Mouse (Mus musculus): ENCODE measurements around the gene Mars2. TPM values are rescaled to one million over a fixed set of nuclear protein-coding genes. Genes with fewer than 3 reads are reported as not detected.
A peak's percentile ranks its signal among the peaks of the same experiment; 100 is the strongest.

Gene Mars2
- polyA plus RNA-seq, 1 experiment from 2014 or later = 5.3 TPM

DNA sequence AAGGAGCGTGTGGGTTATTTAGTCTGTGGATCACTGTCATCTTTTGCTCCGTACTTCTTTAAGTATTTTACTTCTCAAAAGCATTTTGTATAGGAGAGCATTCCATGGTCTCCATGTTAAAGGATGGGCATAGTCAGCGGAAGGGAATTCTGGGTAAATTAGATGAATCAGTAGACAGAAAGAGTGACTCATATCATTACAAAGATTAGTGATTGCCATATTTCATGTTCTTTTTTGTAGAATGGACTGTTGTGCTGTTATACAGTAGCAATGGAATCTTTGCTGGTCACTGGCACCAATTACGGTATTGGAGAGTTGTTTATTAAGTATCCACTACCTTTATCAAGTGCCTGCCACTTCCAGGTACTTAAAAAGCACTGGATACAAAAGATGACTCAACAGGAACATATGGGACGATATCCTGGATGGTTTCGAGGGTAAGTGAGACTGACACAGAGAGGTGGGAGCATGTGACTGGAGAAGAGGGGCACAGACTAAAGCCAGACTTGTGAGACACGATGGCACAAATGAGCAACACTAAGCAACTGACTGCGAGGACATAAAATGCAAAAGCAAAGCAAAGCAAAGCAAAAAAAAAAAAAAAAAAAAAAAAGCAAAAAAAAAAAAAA lies 8.6 kb upstream of the Mars2 start:
- peaks cover 16% of the 10 kb centered on the region for H3K4me1 ChIP-seq (replicated peaks; ENCODE audit: control insufficient read depth, insufficient read depth, low read length)
- WGBS = 84% methylated on average over 8 of the region's 8 CpGs
- ATAC-seq = no peak
- no peaks in the 10 kb centered on the region for H3K27me3 ChIP-seq (replicated peaks; ENCODE audit: control insufficient read depth, insufficient read depth, low read length)
- no peaks in the 10 kb centered on the region for H3K9me3 ChIP-seq (ENCODE audit: control insufficient read depth, low read length)
- H3K4me3 ChIP-seq (replicated peaks; ENCODE audit: low read length) = no peak overlapping the region
- H3K9ac ChIP-seq (replicated peaks; ENCODE audit: low read depth, low read length) = no peak overlapping the region
- no peaks in the 10 kb centered on the region for H3K36me3 ChIP-seq (ENCODE audit: control insufficient read depth, insufficient read depth)
- no peak overlapping the region for H3K27ac ChIP-seq (ENCODE audit: low read length)
- H3K4me2 ChIP-seq (ENCODE audit: low read length) = no peak overlapping the region

DNA sequence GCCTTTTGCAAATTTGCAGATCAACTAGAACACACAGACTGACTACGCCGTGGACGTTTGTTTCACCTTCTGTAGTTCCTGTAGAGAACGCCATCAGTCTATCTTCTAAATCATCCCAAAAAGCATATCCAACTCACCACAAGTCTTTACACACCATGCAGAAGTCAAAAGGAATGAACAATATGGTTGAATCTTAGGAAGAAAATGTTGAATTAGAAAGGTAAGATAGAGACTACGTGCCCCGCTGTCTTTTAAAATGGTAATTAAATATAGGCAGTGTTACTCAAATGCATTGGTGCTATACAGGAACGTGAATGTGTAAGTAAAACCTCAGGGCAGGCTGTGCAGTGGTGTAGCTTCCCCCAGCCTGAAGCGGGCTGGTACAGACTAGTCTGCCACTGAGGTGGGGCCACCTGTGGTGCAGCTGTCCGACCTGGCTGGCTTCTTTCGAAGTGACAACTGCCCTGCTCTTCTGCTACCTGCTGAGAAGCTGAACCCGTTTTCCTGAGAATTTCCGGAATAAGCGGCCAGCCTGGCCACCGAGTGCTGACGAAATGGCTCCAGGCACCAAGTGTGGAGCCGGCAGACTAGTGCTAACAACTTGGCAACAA lies 2.0 kb upstream of the Mars2 start:
- Histone ChIP-seq H3K4me3 (replicated peaks; ENCODE audit: low read length) (no peak overlapping the region), H3K27ac (ENCODE audit: low read length) (no peak overlapping the region), H3K27me3 (replicated peaks; ENCODE audit: control insufficient read depth, insufficient read depth, low read length) (no peaks in the 10 kb centered on the region), H3K9ac (replicated peaks; ENCODE audit: low read depth, low read length) (no peak overlapping the region), H3K36me3 (ENCODE audit: control insufficient read depth, insufficient read depth) (no peaks in the 10 kb centered on the region), H3K9me3 (ENCODE audit: control insufficient read depth, low read length) (no peaks in the 10 kb centered on the region), H3K4me2 (ENCODE audit: low read length) (no peak overlapping the region), H3K4me1 (replicated peaks; ENCODE audit: control insufficient read depth, insufficient read depth, low read length) (peaks cover 15% of the 10 kb centered on the region)
- no peak for ATAC-seq
- 57% methylated on average over 16 of the region's 16 CpGs for WGBS

DNA sequence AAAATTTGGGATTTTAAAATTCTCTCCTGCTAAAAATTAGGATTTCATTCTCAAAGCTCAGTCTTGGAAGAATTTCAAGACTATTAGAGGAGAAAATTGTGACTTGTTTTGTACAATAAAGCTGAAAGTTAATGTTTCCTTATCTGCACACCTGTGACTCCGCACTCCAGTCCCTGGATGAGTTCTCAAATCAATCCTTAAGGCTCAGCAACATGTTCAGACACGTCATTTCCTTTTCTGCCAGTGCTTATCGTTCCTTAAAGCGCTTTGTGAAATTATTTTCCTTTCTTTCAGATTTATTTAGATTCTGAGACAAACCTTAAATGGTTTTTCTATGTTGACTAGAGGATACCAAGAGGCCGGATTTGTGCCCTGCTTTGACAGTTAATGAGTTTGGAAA lies 490 bp upstream of the Mars2 start:
- Histone ChIP-seq H3K9me3 (ENCODE audit: control insufficient read depth, low read length) (no peaks in the 10 kb centered on the region), H3K4me2 (ENCODE audit: low read length) (peak overlapping the region; percentile 89), H3K9ac (replicated peaks; ENCODE audit: low read depth, low read length) (peak overlapping the region; percentile 16; the same call in 1 of the 2 replicates), H3K27me3 (replicated peaks; ENCODE audit: control insufficient read depth, insufficient read depth, low read length) (no peaks in the 10 kb centered on the region), H3K36me3 (ENCODE audit: control insufficient read depth, insufficient read depth) (no peaks in the 10 kb centered on the region), H3K4me1 (replicated peaks; ENCODE audit: control insufficient read depth, insufficient read depth, low read length) (peaks cover 27% of the 10 kb centered on the region), H3K4me3 (replicated peaks; ENCODE audit: low read length) (peak overlapping the region; percentile 69), H3K27ac (ENCODE audit: low read length) (no peak overlapping the region)
- WGBS = 33% methylated on average over 5 of the region's 5 CpGs
- ATAC-seq = no peak

DNA sequence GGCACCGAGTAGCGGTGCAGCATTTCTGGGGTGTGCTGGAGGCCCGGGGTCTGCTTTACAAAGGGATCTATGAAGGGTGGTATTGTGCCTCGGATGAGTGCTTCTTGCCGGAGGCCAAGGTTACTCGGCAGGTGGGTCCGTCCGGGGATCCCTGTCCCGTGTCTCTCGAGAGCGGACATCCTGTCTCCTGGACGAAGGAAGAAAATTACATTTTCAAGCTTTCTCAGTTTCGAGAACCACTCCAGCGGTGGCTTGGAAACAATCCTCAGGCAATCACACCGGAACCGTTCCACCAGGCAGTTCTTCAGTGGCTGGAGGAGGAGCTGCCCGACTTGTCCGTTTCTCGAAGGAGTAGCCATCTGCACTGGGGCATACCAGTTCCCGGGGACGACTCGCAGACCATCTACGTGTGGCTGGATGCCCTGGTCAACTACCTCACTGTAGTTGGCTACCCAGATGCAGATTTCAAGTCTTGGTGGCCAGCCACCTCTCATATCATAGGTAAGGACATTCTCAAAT lies 725 bp downstream of the Mars2 start:
- WGBS = under 1% methylated on average over 23 of the region's 23 CpGs
- H3K36me3 ChIP-seq (ENCODE audit: control insufficient read depth, insufficient read depth) = no peaks in the 10 kb centered on the region
- no peaks in the 10 kb centered on the region for H3K27me3 ChIP-seq (replicated peaks; ENCODE audit: control insufficient read depth, insufficient read depth, low read length)
- peak overlapping the region; percentile 74 for H3K9ac ChIP-seq (replicated peaks; ENCODE audit: low read depth, low read length)
- H3K4me2 ChIP-seq (ENCODE audit: low read length) = peak overlapping the region; percentile 89
- H3K4me1 ChIP-seq (replicated peaks; ENCODE audit: control insufficient read depth, insufficient read depth, low read length) = peaks cover 30% of the 10 kb centered on the region
- no peak for ATAC-seq
- peak overlapping the region; percentile 81 for H3K27ac ChIP-seq (ENCODE audit: low read length)
- H3K4me3 ChIP-seq (replicated peaks; ENCODE audit: low read length) = peak overlapping the region; percentile 69
- no peaks in the 10 kb centered on the region for H3K9me3 ChIP-seq (ENCODE audit: control insufficient read depth, low read length)

DNA sequence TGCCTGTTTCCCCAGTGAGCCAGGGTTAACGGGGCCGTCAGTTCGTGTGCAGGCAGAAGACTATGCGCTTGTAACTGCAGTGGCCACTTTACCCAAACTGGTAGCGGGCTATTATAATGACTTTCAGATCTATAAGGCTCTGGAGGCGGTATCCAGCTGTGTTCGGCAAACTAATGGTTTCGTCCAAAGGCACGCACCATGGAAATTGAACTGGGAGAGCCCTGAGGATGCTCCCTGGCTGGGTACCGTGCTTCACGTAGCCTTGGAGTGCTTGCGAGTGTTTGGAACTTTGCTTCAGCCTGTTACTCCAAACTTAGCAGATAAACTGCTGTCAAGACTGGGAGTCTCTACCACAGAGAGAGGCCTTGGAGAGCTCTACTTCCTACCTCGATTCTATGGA lies 1.5 kb downstream of the Mars2 start:
- H3K27ac ChIP-seq (ENCODE audit: low read length) = no peak overlapping the region
- no peaks in the 10 kb centered on the region for H3K9me3 ChIP-seq (ENCODE audit: control insufficient read depth, low read length)
- no peaks in the 10 kb centered on the region for H3K36me3 ChIP-seq (ENCODE audit: control insufficient read depth, insufficient read depth)
- no peaks in the 10 kb centered on the region for H3K27me3 ChIP-seq (replicated peaks; ENCODE audit: control insufficient read depth, insufficient read depth, low read length)
- peak overlapping the region; percentile 89 for H3K4me2 ChIP-seq (ENCODE audit: low read length)
- WGBS = 24% methylated on average over 13 of the region's 13 CpGs
- peak overlapping the region; percentile 74 for H3K9ac ChIP-seq (replicated peaks; ENCODE audit: low read depth, low read length)
- peaks cover 30% of the 10 kb centered on the region for H3K4me1 ChIP-seq (replicated peaks; ENCODE audit: control insufficient read depth, insufficient read depth, low read length)
- peak overlapping the region; percentile 69 for H3K4me3 ChIP-seq (replicated peaks; ENCODE audit: low read length)
- ATAC-seq = no peak

DNA sequence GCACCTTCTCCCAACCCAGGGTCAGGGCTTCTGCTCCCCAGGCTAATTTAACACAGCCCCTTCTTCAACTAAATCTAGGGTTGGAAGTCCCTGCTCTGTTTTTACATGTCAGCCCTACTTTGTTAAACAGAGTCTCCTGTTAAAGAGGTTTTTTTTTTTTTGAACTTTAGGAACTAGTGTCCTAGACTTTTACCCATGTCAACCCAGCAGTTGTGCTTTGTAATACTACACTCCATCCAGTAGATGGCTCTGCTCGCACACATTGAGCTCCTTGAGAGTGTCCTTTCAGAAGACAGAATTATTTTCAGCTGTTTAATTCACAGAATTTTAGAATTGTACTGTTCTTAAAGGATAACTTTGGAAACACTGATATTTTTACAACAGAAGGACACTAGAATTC lies 2.3 kb downstream of the Mars2 start:
- H3K27ac ChIP-seq (ENCODE audit: low read length) = no peak overlapping the region
- peak overlapping the region; percentile 89 for H3K4me2 ChIP-seq (ENCODE audit: low read length)
- H3K27me3 ChIP-seq (replicated peaks; ENCODE audit: control insufficient read depth, insufficient read depth, low read length) = no peaks in the 10 kb centered on the region
- H3K9me3 ChIP-seq (ENCODE audit: control insufficient read depth, low read length) = no peaks in the 10 kb centered on the region
- no peaks in the 10 kb centered on the region for H3K36me3 ChIP-seq (ENCODE audit: control insufficient read depth, insufficient read depth)
- H3K4me1 ChIP-seq (replicated peaks; ENCODE audit: control insufficient read depth, insufficient read depth, low read length) = peaks cover 30% of the 10 kb centered on the region
- 0% methylated on average over 1 of the region's 1 CpGs for whole genome bisulfite sequencing
- no peak for ATAC-seq
- peak overlapping the region; percentile 69 for H3K4me3 ChIP-seq (replicated peaks; ENCODE audit: low read length)
- no peak overlapping the region for H3K9ac ChIP-seq (replicated peaks; ENCODE audit: low read depth, low read length)

DNA sequence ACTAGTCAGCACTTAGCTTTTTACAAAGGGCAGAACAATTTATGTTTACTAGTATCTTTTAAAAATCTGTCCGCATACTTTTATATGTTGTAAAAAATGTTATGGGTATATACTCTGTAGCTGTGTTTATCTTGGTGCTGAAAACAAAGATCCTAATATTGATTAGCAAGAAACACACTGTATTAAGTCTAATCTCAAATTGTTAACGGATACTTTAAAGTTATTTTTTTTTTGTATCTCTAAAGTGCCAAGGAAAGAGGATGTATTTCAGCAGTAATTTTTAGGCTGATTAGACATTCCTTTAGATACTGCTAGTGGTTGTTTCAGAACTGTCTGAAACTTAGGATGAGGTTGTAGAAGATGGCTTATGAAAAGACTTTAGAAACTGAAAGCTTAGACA lies 9.4 kb downstream of the Mars2 start:
- no peak overlapping the region for H3K4me2 ChIP-seq (ENCODE audit: low read length)
- no peak overlapping the region for H3K4me3 ChIP-seq (replicated peaks; ENCODE audit: low read length)
- no peak for ATAC-seq
- no peaks in the 10 kb centered on the region for H3K27me3 ChIP-seq (replicated peaks; ENCODE audit: control insufficient read depth, insufficient read depth, low read length)
- no peak overlapping the region for H3K9ac ChIP-seq (replicated peaks; ENCODE audit: low read depth, low read length)
- no peak overlapping the region for H3K27ac ChIP-seq (ENCODE audit: low read length)
- 92% methylated on average over 2 of the region's 2 CpGs for WGBS
- H3K4me1 ChIP-seq (replicated peaks; ENCODE audit: control insufficient read depth, insufficient read depth, low read length) = 0 out of 2 replicates have a peak, but pooled peaks cover 3% of the 10 kb centered on the region
- no peaks in the 10 kb centered on the region for H3K9me3 ChIP-seq (ENCODE audit: control insufficient read depth, low read length)
- H3K36me3 ChIP-seq (ENCODE audit: control insufficient read depth, insufficient read depth) = no peaks in the 10 kb centered on the region

DNA sequence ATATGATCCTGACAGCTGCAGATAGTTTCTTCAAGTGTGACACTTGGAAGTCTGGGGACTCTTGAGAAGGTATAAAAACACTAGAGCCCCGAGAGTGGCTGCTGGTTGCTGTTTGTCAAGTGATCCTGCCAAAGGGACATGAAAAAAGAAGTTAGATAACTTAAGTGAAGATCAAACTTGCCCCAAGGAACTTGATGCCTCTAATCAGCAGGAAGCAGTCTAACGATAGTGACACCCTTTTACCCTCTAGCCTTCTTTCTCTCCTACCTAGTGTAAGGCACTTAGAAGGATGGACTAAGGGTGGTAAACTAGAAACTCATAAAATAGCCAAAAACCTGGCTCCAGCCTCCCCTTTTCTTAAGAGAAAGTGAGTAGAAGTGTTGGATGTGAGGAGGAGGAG lies 27.4 kb downstream of the Mars2 start:
- Histone ChIP-seq H3K9ac (replicated peaks; ENCODE audit: low read depth, low read length) (no peak overlapping the region), H3K4me2 (ENCODE audit: low read length) (no peak overlapping the region), H3K27ac (ENCODE audit: low read length) (no peak overlapping the region), H3K4me3 (replicated peaks; ENCODE audit: low read length) (no peak overlapping the region), H3K27me3 (replicated peaks; ENCODE audit: control insufficient read depth, insufficient read depth, low read length) (no peaks in the 10 kb centered on the region), H3K36me3 (ENCODE audit: control insufficient read depth, insufficient read depth) (no peaks in the 10 kb centered on the region), H3K9me3 (ENCODE audit: control insufficient read depth, low read length) (no peaks in the 10 kb centered on the region), H3K4me1 (replicated peaks; ENCODE audit: control insufficient read depth, insufficient read depth, low read length) (no peaks in the 10 kb centered on the region)
- ATAC-seq = no peak
- WGBS = 69% methylated on average over 2 of the region's 2 CpGs

DNA sequence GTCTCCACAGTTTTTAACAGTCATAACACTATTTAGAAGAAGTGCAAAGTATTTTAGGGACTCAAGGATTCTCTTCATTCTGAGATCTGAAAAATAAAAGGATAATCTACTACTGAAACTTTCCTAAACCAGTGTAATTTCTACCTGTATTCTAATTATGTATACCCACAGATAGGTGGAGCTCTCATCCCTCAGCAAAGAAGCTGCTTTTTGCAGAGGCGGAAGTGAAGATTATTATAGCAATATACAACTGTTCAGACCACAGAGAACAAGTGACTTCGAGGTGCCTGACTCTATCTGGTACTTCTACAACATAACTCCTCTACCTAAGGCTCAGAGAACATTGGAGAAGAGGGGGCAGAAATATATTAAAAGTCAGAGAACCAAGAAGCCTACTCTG lies 28.5 kb downstream of the Mars2 start:
- H3K4me1 ChIP-seq (replicated peaks; ENCODE audit: control insufficient read depth, insufficient read depth, low read length) = no peaks in the 10 kb centered on the region
- WGBS = 68% methylated on average over 2 of the region's 2 CpGs
- no peak overlapping the region for H3K27ac ChIP-seq (ENCODE audit: low read length)
- H3K4me2 ChIP-seq (ENCODE audit: low read length) = no peak overlapping the region
- H3K9me3 ChIP-seq (ENCODE audit: control insufficient read depth, low read length) = no peaks in the 10 kb centered on the region
- H3K4me3 ChIP-seq (replicated peaks; ENCODE audit: low read length) = no peak overlapping the region
- H3K27me3 ChIP-seq (replicated peaks; ENCODE audit: control insufficient read depth, insufficient read depth, low read length) = no peaks in the 10 kb centered on the region
- ATAC-seq = no peak
- H3K9ac ChIP-seq (replicated peaks; ENCODE audit: low read depth, low read length) = no peak overlapping the region
- no peaks in the 10 kb centered on the region for H3K36me3 ChIP-seq (ENCODE audit: control insufficient read depth, insufficient read depth)

Measured in forebrain, embryonic 16.5 days (tissue).